Mouse (Mus musculus) 3134 (cell line): ENCODE results near the gene Nudt1.
A peak's percentile ranks its signal among the peaks of the same experiment; 100 is the strongest.

Source experiments
- DNase-seq: peaks from one replicate; pipeline ENCODE4 v3.0.0-alpha.2; 2011; ENCODE audit warnings: low spot score; ENCODE audit not compliant: insufficient read length; ENCODE audit errors: extremely low read depth

Gene Nudt1

GRCm38 (mm10) chr5:140381156-140381555, 59.7 kb downstream of the Nudt1 start:
- no peak for DNase-seq

GRCm38 (mm10) chr5:140382688-140383087, 61.2 kb downstream of the Nudt1 start:
- DNase-seq: no peak

DNA sequence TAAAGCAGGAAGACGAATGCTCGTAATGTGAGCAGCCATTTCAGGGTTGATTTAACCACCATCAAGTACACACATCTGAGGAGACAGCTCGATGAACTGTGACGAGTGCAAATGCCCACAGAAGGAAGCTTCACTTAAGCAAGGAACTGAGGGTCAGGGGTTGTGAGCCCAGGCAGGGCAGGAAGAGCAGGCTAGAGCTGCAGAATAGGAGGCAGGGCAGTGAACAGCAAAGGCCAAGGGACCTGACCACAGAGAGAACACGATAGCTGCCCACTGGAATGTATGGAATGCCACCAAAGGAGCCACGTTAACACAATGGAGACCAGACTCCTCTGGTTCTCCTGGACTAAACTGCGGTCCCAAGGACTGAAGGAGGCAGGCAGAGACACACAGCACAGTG, 62.1 kb downstream of the Nudt1 start:
- peak; percentile 77 for DNase-seq

- DNase-seq: no peak
These were observed 63.0 kb downstream of the Nudt1 start for GRCm38 (mm10) chr5:140384462-140384861.

- no peak for DNase-seq
These were observed 65.8 kb downstream of the Nudt1 start for GRCm38 (mm10) chr5:140387236-140387635.
